Mouse (Mus musculus) midbrain, embryonic 10.5 days (tissue): ENCODE data around the gene Amh. TPM values are rescaled to one million over a fixed set of nuclear protein-coding genes. Genes with fewer than 3 reads are reported as not detected.
A peak's percentile ranks its signal among the peaks of the same experiment; 100 is the strongest.

ENCODE experiments used
- DNase-seq: peaks from one replicate; pipeline ENCODE4 v3.0.0-alpha.2; 2017; ENCODE audit warnings: low spot score
- H3K27ac ChIP-seq: fragments of 300-500 bp; sonication (generic); replicated peaks from 2 replicates; pipeline ENCODE4 v1.5.1; 2016; ENCODE audit warnings: mild to moderate bottlenecking
- H3K27me3 ChIP-seq: fragments of 300-500 bp; sonication (generic); 2 replicates; pipeline ENCODE4 v1.6.1; 2016; ENCODE audit warnings: low read depth, mild to moderate bottlenecking; ENCODE audit not compliant: poor library complexity, severe bottlenecking
- H3K36me3 ChIP-seq: fragments of 300-500 bp; sonication (generic); 2 replicates; pipeline ENCODE4 v1.6.1; 2016; ENCODE audit warnings: mild to moderate bottlenecking, moderate library complexity
- H3K4me1 ChIP-seq: fragments of 300-500 bp; sonication (generic); 2 replicates; pipeline ENCODE4 v1.6.1; 2016
- H3K4me3 ChIP-seq: fragments of 300-500 bp; sonication (generic); 2 replicates; pipeline ENCODE4 v1.5.1; 2016; ENCODE audit warnings: mild to moderate bottlenecking, moderate library complexity
- H3K9me3 ChIP-seq: fragments of 300-500 bp; sonication (generic); replicated peaks from 2 replicates; pipeline ENCODE4 v1.6.1; 2016; ENCODE audit warnings: mild to moderate bottlenecking
- WGBS: fragments of 180-500 bp; shearing (Covaris S2); methylation state at CpG from one replicate; pipeline ENCODE4 v1.1.7; 2016; 5-methylcytosine and 5-hydroxymethylcytosine counted together
- polyA plus RNA-seq: library from polyadenylated mRNA; unstranded; fragments of >200 nt; fragmentation: Nextera tagmentation; extraction: Ambion mirVana; gene quantifications from 2 replicates; pipeline ENCODE4 v1.2.1, GENCODE M21; 2016

Gene Amh
- polyA plus RNA-seq, 1 experiment from 2014 or later, result not detected

- peaks cover 52% of the 10 kb centered on the region for H3K4me1 ChIP-seq
- DNase-seq, result no peak
- H3K4me3 ChIP-seq, result peak overlapping the region; percentile 7; the same call in 1 of the 2 replicates
- whole genome bisulfite sequencing, result 85% methylated on average over 3 of the region's 3 CpGs
- H3K27me3 ChIP-seq, result peaks cover 31% of the 10 kb centered on the region
- no peaks in the 10 kb centered on the region for H3K9me3 ChIP-seq
- peaks cover 60% of the 10 kb centered on the region for H3K36me3 ChIP-seq
- H3K27ac ChIP-seq, result no peak overlapping the region
Observed at GRCm38 (mm10) chr10:80802996-80803395, 2.0 kb upstream of the Amh start.

DNA sequence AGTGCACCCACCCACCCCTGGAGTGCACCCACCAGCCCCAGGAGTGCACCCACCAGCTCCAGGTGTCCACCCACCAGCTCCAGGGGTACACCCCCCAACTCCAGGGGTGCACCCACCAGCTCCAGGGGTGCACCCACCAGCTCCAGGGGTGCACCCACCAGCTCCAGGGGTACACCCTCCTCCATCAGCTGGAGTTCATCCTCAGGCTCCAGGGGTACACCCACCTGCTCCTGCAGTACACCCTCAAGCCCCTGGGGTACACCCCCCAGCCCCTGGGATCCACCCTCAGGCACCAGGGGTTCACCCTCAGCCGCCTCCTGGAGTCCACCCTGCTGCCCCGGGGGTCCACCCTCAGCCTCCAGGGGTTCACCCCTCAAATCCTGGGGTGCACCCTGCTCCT lies 703 bp upstream of the Amh start:
- H3K9me3 ChIP-seq, result no peaks in the 10 kb centered on the region
- no peak overlapping the region for H3K27ac ChIP-seq
- peaks cover 60% of the 10 kb centered on the region for H3K36me3 ChIP-seq
- no peak for DNase-seq
- peaks cover 63% of the 10 kb centered on the region for H3K4me1 ChIP-seq
- WGBS, result 93% methylated on average over 2 of the region's 2 CpGs
- peaks cover 45% of the 10 kb centered on the region for H3K27me3 ChIP-seq
- peak overlapping the region; percentile 11; the same call in 1 of the 2 replicates for H3K4me3 ChIP-seq

- DNase-seq, result no peak
- no peaks in the 10 kb centered on the region for H3K9me3 ChIP-seq
- H3K4me3 ChIP-seq, result 0 out of 2 replicates have a peak overlapping the region, but pooled peaks have one; percentile 67
- H3K27me3 ChIP-seq, result peaks cover 55% of the 10 kb centered on the region
- peaks cover 60% of the 10 kb centered on the region for H3K4me1 ChIP-seq
- 94% methylated on average over 5 of the region's 5 CpGs for WGBS
- H3K36me3 ChIP-seq, result peaks cover 55% of the 10 kb centered on the region
- H3K27ac ChIP-seq, result no peak overlapping the region
Observed at GRCm38 (mm10) chr10:80805322-80805721, 279 bp downstream of the Amh start.

DNA sequence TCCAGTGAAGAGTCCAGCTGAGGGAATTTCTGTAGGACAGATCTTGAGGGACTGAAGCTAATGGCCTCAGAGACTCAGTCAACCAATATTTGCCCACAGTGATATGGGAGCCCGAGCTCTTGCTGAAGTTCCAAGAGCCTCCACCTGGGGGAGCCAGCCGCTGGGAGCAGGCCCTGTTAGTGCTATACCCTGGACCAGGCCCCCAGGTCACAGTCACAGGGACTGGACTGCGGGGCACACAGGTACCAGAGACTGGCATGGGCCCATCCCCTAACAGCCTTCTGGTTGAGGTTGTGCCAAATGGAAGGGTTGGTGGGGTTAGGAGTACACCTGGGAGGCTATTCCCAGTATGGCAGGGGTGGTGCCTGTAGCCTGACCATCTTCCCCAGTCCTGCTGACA lies 882 bp downstream of the Amh start:
- DNase-seq, result peak; percentile 83
- H3K27ac ChIP-seq, result no peak overlapping the region
- peak overlapping the region; percentile 67 for H3K4me3 ChIP-seq
- peaks cover 57% of the 10 kb centered on the region for H3K4me1 ChIP-seq
- H3K9me3 ChIP-seq, result no peaks in the 10 kb centered on the region
- 17% methylated on average over 3 of the region's 3 CpGs for WGBS
- H3K36me3 ChIP-seq, result peaks cover 49% of the 10 kb centered on the region
- peaks cover 61% of the 10 kb centered on the region for H3K27me3 ChIP-seq

DNA sequence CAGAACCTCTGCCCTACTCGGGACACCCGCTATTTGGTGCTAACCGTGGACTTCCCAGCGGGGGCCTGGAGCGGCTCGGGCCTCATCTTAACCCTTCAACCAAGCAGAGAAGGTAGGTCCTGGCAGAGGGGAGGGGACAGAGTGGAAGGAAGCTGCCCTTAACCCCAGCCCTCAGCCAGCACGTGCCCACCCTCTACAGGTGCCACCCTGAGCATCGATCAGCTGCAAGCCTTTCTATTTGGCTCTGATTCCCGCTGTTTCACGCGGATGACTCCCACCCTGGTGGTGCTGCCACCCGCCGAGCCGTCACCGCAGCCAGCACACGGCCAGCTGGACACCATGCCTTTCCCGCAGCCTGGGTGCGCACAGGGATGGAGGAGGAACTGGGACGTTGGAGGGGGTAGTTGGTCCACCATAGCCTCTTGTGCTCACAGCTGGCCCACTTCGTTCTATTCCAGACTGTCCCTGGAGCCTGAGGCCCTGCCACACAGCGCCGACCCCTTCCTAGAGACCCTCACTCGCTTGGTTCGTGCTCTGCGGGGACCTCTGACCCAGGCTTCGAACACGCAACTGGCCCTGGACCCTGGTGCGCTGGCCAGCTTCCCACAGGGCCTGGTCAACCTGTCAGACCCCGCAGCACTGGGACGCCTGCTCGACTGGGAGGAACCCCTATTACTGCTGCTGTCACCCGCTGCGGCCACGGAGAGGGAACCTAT lies 1.5 kb downstream of the Amh start:
- 40% methylated on average over 34 of the region's 34 CpGs for WGBS
- peak overlapping the region; percentile 67 for H3K4me3 ChIP-seq
- H3K27me3 ChIP-seq, result peaks cover 66% of the 10 kb centered on the region
- peaks cover 43% of the 10 kb centered on the region for H3K36me3 ChIP-seq
- no peaks in the 10 kb centered on the region for H3K9me3 ChIP-seq
- DNase-seq, result no peak
- H3K4me1 ChIP-seq, result peaks cover 55% of the 10 kb centered on the region
- H3K27ac ChIP-seq, result peak overlapping the region; percentile 83

DNA sequence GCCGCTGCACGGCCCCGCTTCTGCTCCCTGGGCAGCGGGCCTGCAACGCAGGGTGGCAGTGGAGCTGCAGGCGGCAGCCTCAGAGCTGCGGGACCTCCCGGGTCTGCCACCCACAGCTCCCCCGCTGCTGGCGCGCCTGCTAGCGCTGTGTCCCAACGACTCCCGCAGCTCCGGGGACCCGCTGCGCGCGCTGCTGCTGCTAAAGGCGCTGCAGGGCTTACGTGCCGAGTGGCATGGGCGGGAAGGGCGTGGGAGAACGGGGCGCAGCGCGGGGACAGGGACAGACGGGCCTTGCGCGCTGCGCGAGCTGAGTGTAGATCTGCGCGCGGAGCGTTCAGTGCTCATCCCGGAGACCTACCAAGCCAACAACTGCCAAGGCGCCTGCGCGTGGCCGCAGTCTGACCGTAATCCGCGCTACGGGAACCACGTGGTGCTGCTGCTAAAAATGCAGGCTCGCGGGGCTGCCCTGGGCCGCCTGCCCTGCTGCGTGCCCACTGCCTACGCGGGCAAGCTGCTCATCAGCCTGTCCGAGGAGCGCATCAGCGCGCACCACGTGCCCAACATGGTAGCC lies 2.1 kb downstream of the Amh start:
- peaks cover 73% of the 10 kb centered on the region for H3K27me3 ChIP-seq
- no peaks in the 10 kb centered on the region for H3K9me3 ChIP-seq
- H3K4me3 ChIP-seq, result peak overlapping the region; percentile 67
- H3K36me3 ChIP-seq, result peaks cover 37% of the 10 kb centered on the region
- DNase-seq, result peak; percentile 83
- WGBS, result under 1% methylated on average over 58 of the region's 58 CpGs
- H3K27ac ChIP-seq, result peak overlapping the region; percentile 83
- peaks cover 55% of the 10 kb centered on the region for H3K4me1 ChIP-seq

DNA sequence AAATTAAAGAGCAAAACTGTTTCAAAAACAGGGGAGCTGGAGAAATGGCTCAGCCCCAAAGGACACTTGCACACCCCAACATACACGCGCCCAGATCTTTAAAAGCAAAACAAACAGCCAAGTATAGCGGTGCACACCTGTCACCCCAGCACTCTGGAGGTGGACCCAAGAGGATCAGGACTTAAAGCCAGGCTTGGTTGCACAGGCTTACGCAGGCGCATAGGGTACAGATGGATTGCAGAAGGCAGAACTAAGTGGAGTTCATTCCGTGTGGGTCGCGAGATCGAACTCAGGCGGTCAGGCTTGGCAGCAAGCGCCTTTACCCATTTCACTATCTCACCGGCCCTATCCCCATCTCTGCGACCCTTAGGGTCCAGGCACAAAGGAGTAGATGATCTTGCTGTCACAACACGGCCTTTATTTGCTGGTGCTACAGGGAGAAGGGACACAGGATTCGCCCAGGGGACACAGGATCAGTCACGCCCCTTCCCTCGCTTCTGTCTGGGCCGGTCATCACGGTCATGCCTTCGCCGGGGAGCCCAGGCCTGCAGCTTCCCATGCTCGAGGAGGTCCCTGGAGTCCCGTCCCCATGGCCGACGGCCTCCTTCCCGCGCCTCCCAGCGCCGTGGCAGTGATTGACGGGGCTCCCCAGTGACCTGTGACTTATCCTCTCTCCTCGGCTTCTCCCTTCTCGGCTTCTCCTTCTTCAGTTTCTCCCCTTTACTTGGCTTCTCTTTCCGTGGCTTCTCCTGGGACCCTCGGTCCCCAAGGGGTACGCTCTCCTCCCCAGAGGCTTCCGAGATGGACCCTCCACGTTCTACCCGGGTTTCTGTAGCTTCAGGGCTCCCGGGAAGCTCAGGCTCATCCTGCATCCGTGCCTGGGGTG lies 3.3 kb downstream of the Amh start:
- peaks cover 55% of the 10 kb centered on the region for H3K4me1 ChIP-seq
- peaks cover 83% of the 10 kb centered on the region for H3K27me3 ChIP-seq

DNA sequence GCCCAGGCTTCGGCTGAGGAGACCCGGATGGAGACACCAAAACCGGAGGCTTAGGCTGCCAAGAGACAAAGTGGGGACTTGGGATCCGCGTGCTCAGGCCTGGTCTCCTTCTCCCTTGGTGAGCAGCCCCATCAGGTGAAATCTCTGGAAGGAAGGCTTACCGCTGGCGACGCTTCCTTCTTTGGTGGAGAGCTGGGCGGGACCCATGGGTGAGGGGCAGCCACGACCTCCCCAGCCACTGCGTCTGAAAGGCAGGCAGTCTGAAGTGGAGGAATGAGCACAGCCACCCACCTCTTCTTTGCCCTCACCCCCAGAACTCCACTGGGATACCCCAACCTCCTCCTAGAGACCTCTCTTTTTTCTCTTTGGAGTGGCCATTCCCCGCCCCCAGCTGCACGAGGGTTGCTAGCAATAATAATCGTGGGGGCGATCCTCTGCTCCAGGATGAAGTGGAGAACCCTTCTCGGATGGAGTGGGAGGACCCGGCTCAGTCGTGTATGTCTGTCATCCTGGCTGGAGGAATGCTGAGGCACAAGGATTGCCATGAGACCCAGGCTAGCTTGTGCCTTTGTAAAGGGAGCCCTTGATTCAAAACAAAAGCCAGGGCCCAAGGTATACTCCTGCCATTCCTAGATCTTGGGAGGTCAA lies 4.1 kb downstream of the Amh start:
- peak overlapping the region; percentile 67 for H3K4me3 ChIP-seq
- DNase-seq, result peak; percentile 46
- no peaks in the 10 kb centered on the region for H3K9me3 ChIP-seq
- peaks cover 87% of the 10 kb centered on the region for H3K27me3 ChIP-seq
- peak overlapping the region; percentile 65 for H3K27ac ChIP-seq
- H3K4me1 ChIP-seq, result peaks cover 55% of the 10 kb centered on the region
- peaks cover 17% of the 10 kb centered on the region for H3K36me3 ChIP-seq
- WGBS, result 6% methylated on average over 18 of the region's 18 CpGs

More for the DNA sequence above, 3.3 kb downstream of the Amh start:
- Histone ChIP-seq H3K27ac (peak overlapping the region; percentile 65), H3K36me3 (peaks cover 25% of the 10 kb centered on the region), H3K9me3 (no peaks in the 10 kb centered on the region), H3K4me3 (peak overlapping the region; percentile 67)
- DNase-seq, result peak; percentile 49
- WGBS, result 19% methylated on average over 40 of the region's 40 CpGs

GRCm38 (mm10) chr10:80810084-80810483 lies 5.0 kb downstream of the Amh start:
- 4% methylated on average over 20 of the region's 20 CpGs for WGBS
- H3K9me3 ChIP-seq, result no peaks in the 10 kb centered on the region
- peaks cover 84% of the 10 kb centered on the region for H3K27me3 ChIP-seq
- H3K4me1 ChIP-seq, result peaks cover 50% of the 10 kb centered on the region
- peaks cover 7% of the 10 kb centered on the region for H3K36me3 ChIP-seq
- H3K27ac ChIP-seq, result 0 out of 2 replicates have a peak overlapping the region, but pooled peaks have one; percentile 23
- H3K4me3 ChIP-seq, result peak overlapping the region; percentile 36
- no peak for DNase-seq

DNA sequence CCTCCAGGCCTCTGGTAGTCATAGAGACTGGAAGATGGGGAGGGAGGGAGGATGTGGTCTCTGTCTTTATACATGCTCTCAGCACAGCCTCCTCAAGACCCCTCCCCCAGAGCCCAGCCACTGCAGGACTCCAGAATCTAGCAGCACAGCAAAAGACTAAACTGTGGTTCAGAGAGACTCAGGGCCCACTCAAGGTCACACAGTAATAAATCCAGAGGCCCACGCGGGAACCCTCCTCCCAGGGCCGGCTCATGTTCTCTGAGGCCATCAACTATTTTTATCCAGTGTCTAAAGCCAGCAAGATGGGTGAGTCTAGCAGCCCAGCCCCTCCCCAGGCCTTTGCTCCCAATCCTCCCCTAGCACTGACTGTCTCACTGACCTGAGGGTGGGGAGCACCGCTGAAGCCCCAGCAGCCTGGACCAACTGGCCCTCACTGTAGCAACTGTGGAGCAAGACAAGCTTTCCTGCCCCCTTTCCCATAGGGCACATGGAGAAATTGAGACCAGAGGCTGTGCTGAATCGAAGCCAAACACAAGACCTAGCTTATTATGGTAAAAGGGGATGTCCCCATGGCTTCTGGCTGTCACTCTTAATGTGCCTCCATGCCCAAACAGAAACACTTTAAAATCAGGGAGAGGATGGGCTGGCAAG lies 7.5 kb downstream of the Amh start:
- no peaks in the 10 kb centered on the region for H3K36me3 ChIP-seq
- H3K9me3 ChIP-seq, result no peaks in the 10 kb centered on the region
- DNase-seq, result no peak
- H3K27me3 ChIP-seq, result peaks cover 60% of the 10 kb centered on the region
- peaks cover 28% of the 10 kb centered on the region for H3K4me1 ChIP-seq
- WGBS, result 64% methylated on average over 5 of the region's 5 CpGs
- H3K27ac ChIP-seq, result no peak overlapping the region
- no peak overlapping the region for H3K4me3 ChIP-seq

GRCm38 (mm10) chr10:80813366-80813765 lies 8.3 kb downstream of the Amh start, which contains the start of gene Jsrp1:
Gene Jsrp1, minus strand, starts transcription at chr10:80813498.
- Histone ChIP-seq H3K4me3 (no peak within 1 kb of the TSS), H3K27me3 (peaks cover 52% of the 10 kb centered on the region), H3K27ac (no peak within 1 kb of the TSS), H3K36me3 (no peaks in the 10 kb centered on the region), H3K9me3 (no peaks in the 10 kb centered on the region), H3K4me1 (peaks cover 19% of the 10 kb centered on the region)
- DNase-seq, result no peak
- WGBS, result 76% methylated on average over 4 of the region's 4 CpGs

DNA sequence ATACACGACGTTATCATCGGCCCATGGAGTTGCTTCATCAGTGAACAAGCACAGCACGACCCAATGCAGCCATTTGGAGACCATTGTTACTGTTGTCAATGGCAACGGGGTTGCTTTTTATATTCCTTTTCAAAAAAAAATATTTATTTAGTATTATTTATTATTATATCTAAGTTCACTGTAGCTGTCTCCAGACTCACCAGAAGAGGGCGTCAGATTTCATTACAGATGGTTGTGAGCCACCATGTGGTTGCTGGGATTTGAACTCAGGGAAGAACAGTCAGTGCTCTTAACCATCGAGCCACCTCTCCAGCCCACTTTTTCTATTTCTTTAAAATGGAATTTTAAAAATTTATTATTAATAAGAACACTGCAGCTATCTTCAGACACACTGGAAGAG lies 9.8 kb downstream of the Amh start:
- Histone ChIP-seq H3K9me3 (no peaks in the 10 kb centered on the region), H3K27ac (no peak overlapping the region), H3K36me3 (no peaks in the 10 kb centered on the region), H3K27me3 (peaks cover 38% of the 10 kb centered on the region), H3K4me3 (no peak overlapping the region), H3K4me1 (peaks cover 8% of the 10 kb centered on the region)
- no peak for DNase-seq
- WGBS, result 73% methylated on average over 7 of the region's 7 CpGs
